Comparison of ENCODE assay signal across 17 mouse cellular contexts in genomic region chr4:129835296-129835695, GRCm38 (mm10). TPM values are rescaled to one million over a fixed set of nuclear protein-coding genes. Genes with fewer than 3 reads are reported as not detected.
DNase-seq lines count a peak whose midpoint lies in the region; ATAC-seq and TF ChIP-seq lines count a peak whose summit lies in the region.
"Had no signal": no experiment of that assay in that cellular context is flagged by ENCODE, and none has a peak within 500 bp of the region (broad histone marks: within the 10 kb centered on the region; RNA-seq: fewer than 3 reads in every experiment).

No protein-coding gene starts in this region.

- no peak for TF ChIP-seq CTCF in ES-Bruce4 (IDR thresholded peaks at IDR 0.05; ENCODE audit: low read depth, low read length)
- TF ChIP-seq CTCF in bone marrow, adult 2 months (IDR thresholded peaks at IDR 0.05; ENCODE audit: control insufficient read depth, insufficient read depth, low read length) = no peak

- no peak for ATAC-seq in heart, embryonic 16.5 days (replicated peaks; ENCODE audit: extremely low read depth, insufficient read depth, low FRiP score)

- intact Hi-C loops in heart, postnatal 14 days (cut with DNase I) = loop anchor here (2.0 kb wide), 1 partner anchor 14 kb away; no protein-coding TSS in a partner anchor

- DNase-seq in adrenal gland, postnatal 25 days = peak; percentile 25
- no peak for DNase-seq in adrenal gland, adult 18-20 months (ENCODE audit: low spot score in 2 of 2)
- no peak for DNase-seq in heart, postnatal 14 days
- DNase-seq in layer of hippocampus, adult 11-12 months (ENCODE audit: low spot score) = no peak
- DNase-seq: cerebellum, adult 9-11 months; heart, adult 11 months; kidney, adult 2 months; lung, postnatal 10 days; midbrain, embryonic 14.5 days; thymus, postnatal 36 days had no signal

- peak; percentile 66; the same call in 1 of the 2 replicates for TF ChIP-seq EP300 in ES-Bruce4 (IDR thresholded peaks at IDR 0.05; ENCODE audit: insufficient read depth, low read depth, low read length)

- no peaks in the 10 kb centered on the region; the same call in 1 of the 2 replicates for H3K9me3 ChIP-seq in heart, embryonic 16.5 days (replicated peaks; ENCODE audit: control insufficient read depth, low read length)
- no peaks in the 10 kb centered on the region for H3K9me3 ChIP-seq in ES-Bruce4 (replicated peaks; ENCODE audit: control insufficient read depth, insufficient read depth, low read length, poor library complexity, severe bottlenecking)
- H3K9me3 ChIP-seq: forebrain, embryonic 12.5 days; limb, embryonic 12.5 days had no signal

- no peak for TF ChIP-seq POLR2A in ES-Bruce4 (IDR thresholded peaks at IDR 0.05; ENCODE audit: insufficient read depth, low read length)
- TF ChIP-seq POLR2A in bone marrow, adult 2 months (IDR thresholded peaks at IDR 0.05; ENCODE audit: borderline replicate concordance, control insufficient read depth, low read depth, low read length) = no peak

- WGBS in heart, embryonic 16.5 days = 85% methylated on average over 7 of the region's 7 CpGs
- 84% methylated on average over 7 of the region's 7 CpGs for WGBS in bone marrow, adult 2 months

- peak overlapping the region; percentile 48 for H3K27ac ChIP-seq in heart, embryonic 16.5 days (ENCODE audit: low read length)
- peak overlapping the region; percentile 54; the same call in 1 of the 2 replicates for H3K27ac ChIP-seq in ES-Bruce4 (ENCODE audit: insufficient read depth, low read length)
- H3K27ac ChIP-seq in bone marrow, adult 2 months (ENCODE audit: control insufficient read depth, insufficient read depth, low read depth, low read length, poor library complexity) = peak overlapping the region; percentile 27; the same call in 1 of the 2 replicates
- H3K27ac ChIP-seq: forebrain, embryonic 12.5 days; hindbrain, embryonic 10.5 days; limb, embryonic 12.5 days had no signal

- no peaks in the 10 kb centered on the region for H3K27me3 ChIP-seq in heart, embryonic 16.5 days (ENCODE audit: control insufficient read depth, insufficient read depth, low read length)
- H3K27me3 ChIP-seq in ES-Bruce4 (ENCODE audit: control insufficient read depth, insufficient read depth, low read length, poor library complexity, severe bottlenecking) = no peaks in the 10 kb centered on the region
- H3K27me3 ChIP-seq: forebrain, embryonic 12.5 days; limb, embryonic 12.5 days had no signal

- H3K9ac ChIP-seq in heart, embryonic 16.5 days (ENCODE audit: low read length) = no peak overlapping the region
- no peak overlapping the region for H3K9ac ChIP-seq in ES-Bruce4 (ENCODE audit: low read depth, poor library complexity, severe bottlenecking)
- H3K9ac ChIP-seq: forebrain, embryonic 12.5 days; limb, embryonic 12.5 days had no signal

- H3K4me1 ChIP-seq in heart, embryonic 16.5 days (ENCODE audit: control insufficient read depth, insufficient read depth, low read length) = peaks cover 27% of the 10 kb centered on the region
- H3K4me1 ChIP-seq in ES-Bruce4 (ENCODE audit: control insufficient read depth, insufficient read depth, low read length) = peaks cover 6% of the 10 kb centered on the region
- no peaks in the 10 kb centered on the region; the same call in 1 of the 2 replicates for H3K4me1 ChIP-seq in bone marrow, adult 2 months (ENCODE audit: control insufficient read depth, insufficient read depth, low read length)
- H3K4me1 ChIP-seq: hindbrain, embryonic 10.5 days had no signal

- H3K4me2 ChIP-seq in heart, embryonic 16.5 days (ENCODE audit: low read depth, low read length) = no peak overlapping the region
- H3K4me2 ChIP-seq: forebrain, embryonic 12.5 days; limb, embryonic 12.5 days had no signal

- peaks cover 8% of the 10 kb centered on the region for H3K36me3 ChIP-seq in heart, embryonic 16.5 days (ENCODE audit: control insufficient read depth, insufficient read depth)
- peaks cover 9% of the 10 kb centered on the region for H3K36me3 ChIP-seq in ES-Bruce4 (ENCODE audit: control insufficient read depth, insufficient read depth, low read length, poor library complexity, severe bottlenecking)

- no peak overlapping the region for H3K4me3 ChIP-seq in heart, embryonic 16.5 days (ENCODE audit: low read length)
- H3K4me3 ChIP-seq in ES-Bruce4 (ENCODE audit: low read depth, low read length) = no peak overlapping the region
- H3K4me3 ChIP-seq in bone marrow, adult 2 months (replicated peaks; ENCODE audit: control insufficient read depth, low read depth, low read length) = no peak overlapping the region
- H3K4me3 ChIP-seq: forebrain, embryonic 12.5 days; hindbrain, embryonic 10.5 days; limb, embryonic 12.5 days; myocyte had no signal

RNA-seq across cellular contexts. Expression of gene Ptp4a2, which starts 24.3 kb away (rescaled TPM):
- 401 TPM in 2 replicates for total RNA-seq in adrenal gland, postnatal 25 days (2021)
- 100 to 1,000 TPM; 291 to 386 TPM for total RNA-seq in adrenal gland, adult 18-20 months (2021)
- 352 and 364 TPM in 2 replicates for polyA plus RNA-seq in heart, embryonic 16.5 days (2015; fragmentation: Nextera tagmentation; extraction: Ambion mirVana)
- total RNA-seq in heart, postnatal 14 days (2021) = 100 to 1,000 TPM; 212 to 215 TPM
- 407 and 414 TPM in 2 replicates for polyA plus RNA-seq in ES-Bruce4 (2011; ENCODE audit: insufficient read depth, insufficient read length, low read depth, missing spikeins)
- 70.4 and 92.1 TPM in 2 replicates for polyA plus RNA-seq in bone marrow, adult 2 months (2011; ENCODE audit: insufficient read depth, insufficient read length, low replicate concordance, missing spikeins)
